Mouse (Mus musculus): Measurements from ENCODE around the gene 2900026A02Rik. TPM values are rescaled to one million over a fixed set of nuclear protein-coding genes. Genes with fewer than 3 reads are reported as not detected.

The 2900026A02Rik gene
- polyA plus RNA-seq, 1 experiment from 2014 or later: 5.3 TPM

DNA sequence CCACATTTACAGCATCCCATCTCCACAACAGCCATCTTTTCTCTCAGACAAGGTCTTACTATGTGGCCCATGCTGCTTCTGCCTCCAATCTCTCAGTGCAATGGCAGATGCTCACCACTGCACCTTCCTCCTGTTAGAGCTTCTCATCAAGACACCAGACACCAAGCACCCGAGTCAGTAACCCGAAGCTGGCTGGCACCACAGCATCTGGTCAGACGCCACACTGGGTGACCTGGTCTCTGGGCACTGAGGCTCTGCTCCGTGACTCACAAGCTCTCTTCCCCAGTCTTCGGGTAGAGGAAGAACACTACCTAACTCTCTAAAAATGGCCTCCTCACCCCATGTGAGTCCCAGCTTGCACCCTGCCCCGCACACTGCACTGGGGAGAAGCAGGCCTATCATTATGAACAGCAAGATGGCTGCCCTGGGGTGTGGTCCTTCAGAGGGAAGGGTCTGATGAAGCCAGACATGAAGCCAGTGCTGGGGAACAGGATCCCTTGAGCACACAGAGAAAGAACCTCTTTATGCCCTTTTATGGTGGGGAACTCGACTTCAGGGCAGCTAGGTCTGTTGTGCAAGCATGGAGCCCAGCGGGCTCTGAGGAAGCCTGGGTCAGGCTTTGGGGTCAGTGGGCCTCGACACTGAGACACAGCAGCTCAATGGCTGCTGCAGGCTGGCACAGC lies 70.0 kb downstream of the 2900026A02Rik start:
- TF ChIP-seq EP300 (optimal IDR thresholded peaks at IDR 0.05): no peak
- TF ChIP-seq CTCF (IDR thresholded peaks at IDR 0.05; ENCODE audit: low read depth): no peak
- H3K9ac ChIP-seq (ENCODE audit: low read length): peak overlapping the region; percentile 31; the same call in 1 of the 2 replicates
- H3K27me3 ChIP-seq (ENCODE audit: control insufficient read depth, insufficient read depth, low read length): no peaks in the 10 kb centered on the region
- no peaks in the 10 kb centered on the region for H3K9me3 ChIP-seq (ENCODE audit: control insufficient read depth, low read length)
- ATAC-seq (ENCODE audit: low FRiP score, low TSS enrichment) (no peak), DNase-seq (ENCODE audit: low spot score) (no peak)
- H3K36me3 ChIP-seq (ENCODE audit: control insufficient read depth, insufficient read depth, low read length): no peaks in the 10 kb centered on the region
- peak overlapping the region; percentile 89 for H3K27ac ChIP-seq (replicated peaks)
- H3K4me1 ChIP-seq (replicated peaks; ENCODE audit: control insufficient read depth, insufficient read depth): peaks cover 7% of the 10 kb centered on the region; the same call in 1 of the 2 replicates
- H3K4me2 ChIP-seq (replicated peaks; ENCODE audit: low read depth): no peak overlapping the region
- no peak overlapping the region for H3K4me3 ChIP-seq (ENCODE audit: low read depth, low read length)
- 47% methylated on average over 9 of the region's 9 CpGs for WGBS

DNA sequence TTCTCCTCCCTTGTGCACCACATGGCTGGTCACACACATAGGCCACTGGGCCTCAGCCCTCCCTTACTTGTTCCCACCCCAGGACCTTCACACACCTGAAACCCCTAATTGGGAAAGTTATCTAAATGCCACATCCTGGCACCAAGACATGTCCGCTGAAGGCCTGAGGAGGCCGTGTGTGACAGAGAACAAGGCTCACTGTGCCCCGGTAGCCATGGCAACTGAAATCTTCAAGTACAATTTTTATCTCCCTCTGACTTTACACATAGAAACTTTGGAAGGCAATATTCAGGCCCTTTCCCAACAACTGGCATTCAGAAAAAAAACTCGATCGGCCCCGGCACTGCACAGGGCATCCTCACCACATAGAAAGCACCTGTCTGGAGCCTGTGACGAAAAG lies 72.0 kb downstream of the 2900026A02Rik start:
- WGBS: 90% methylated on average over 7 of the region's 7 CpGs
- H3K27ac ChIP-seq (replicated peaks): no peak overlapping the region
- DNase-seq (ENCODE audit: low spot score) (no peak), ATAC-seq (ENCODE audit: low FRiP score, low TSS enrichment) (no peak)
- no peaks in the 10 kb centered on the region for H3K27me3 ChIP-seq (ENCODE audit: control insufficient read depth, insufficient read depth, low read length)
- no peak overlapping the region for H3K4me2 ChIP-seq (replicated peaks; ENCODE audit: low read depth)
- no peak for TF ChIP-seq EP300 (optimal IDR thresholded peaks at IDR 0.05)
- TF ChIP-seq CTCF (IDR thresholded peaks at IDR 0.05; ENCODE audit: low read depth): no peak
- H3K4me1 ChIP-seq (replicated peaks; ENCODE audit: control insufficient read depth, insufficient read depth): peaks cover 5% of the 10 kb centered on the region; the same call in 1 of the 2 replicates
- no peak overlapping the region for H3K9ac ChIP-seq (ENCODE audit: low read length)
- H3K4me3 ChIP-seq (ENCODE audit: low read depth, low read length): no peak overlapping the region
- no peaks in the 10 kb centered on the region for H3K9me3 ChIP-seq (ENCODE audit: control insufficient read depth, low read length)
- H3K36me3 ChIP-seq (ENCODE audit: control insufficient read depth, insufficient read depth, low read length): no peaks in the 10 kb centered on the region

DNA sequence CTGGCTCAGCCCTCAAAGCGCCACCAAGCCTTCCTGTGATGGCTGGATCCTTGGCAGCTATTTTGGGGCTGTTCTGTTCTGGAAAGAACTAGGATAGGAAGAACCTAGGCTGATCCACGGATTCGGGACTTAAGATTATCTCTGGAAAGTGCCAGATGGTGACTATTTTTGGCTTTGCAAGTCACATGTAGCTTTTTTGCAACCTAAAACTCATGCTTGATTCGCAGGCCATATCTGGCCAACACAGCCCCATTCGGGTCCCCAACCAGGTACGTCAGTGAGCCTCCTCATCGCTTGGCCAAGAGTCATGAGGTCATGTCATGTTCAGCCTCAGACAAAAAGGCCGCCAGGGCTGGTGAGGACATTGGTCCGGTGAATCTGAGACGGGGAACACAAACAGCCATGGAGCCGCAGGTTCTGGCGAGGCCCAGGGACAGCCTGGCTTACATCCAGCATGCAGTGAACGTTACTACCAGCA lies 73.0 kb downstream of the 2900026A02Rik start:
- no peak overlapping the region for H3K9ac ChIP-seq (ENCODE audit: low read length)
- ATAC-seq (ENCODE audit: low FRiP score, low TSS enrichment) (no peak), DNase-seq (ENCODE audit: low spot score) (no peak)
- peak overlapping the region; percentile 49; the same call in 1 of the 2 replicates for H3K27ac ChIP-seq (replicated peaks)
- no peaks in the 10 kb centered on the region for H3K36me3 ChIP-seq (ENCODE audit: control insufficient read depth, insufficient read depth, low read length)
- 61% methylated on average over 13 of the region's 13 CpGs for WGBS
- peaks cover 5% of the 10 kb centered on the region; the same call in 1 of the 2 replicates for H3K4me1 ChIP-seq (replicated peaks; ENCODE audit: control insufficient read depth, insufficient read depth)
- H3K4me2 ChIP-seq (replicated peaks; ENCODE audit: low read depth): no peak overlapping the region
- H3K9me3 ChIP-seq (ENCODE audit: control insufficient read depth, low read length): no peaks in the 10 kb centered on the region
- no peak for TF ChIP-seq CTCF (IDR thresholded peaks at IDR 0.05; ENCODE audit: low read depth)
- H3K27me3 ChIP-seq (ENCODE audit: control insufficient read depth, insufficient read depth, low read length): no peaks in the 10 kb centered on the region
- H3K4me3 ChIP-seq (ENCODE audit: low read depth, low read length): no peak overlapping the region

DNA sequence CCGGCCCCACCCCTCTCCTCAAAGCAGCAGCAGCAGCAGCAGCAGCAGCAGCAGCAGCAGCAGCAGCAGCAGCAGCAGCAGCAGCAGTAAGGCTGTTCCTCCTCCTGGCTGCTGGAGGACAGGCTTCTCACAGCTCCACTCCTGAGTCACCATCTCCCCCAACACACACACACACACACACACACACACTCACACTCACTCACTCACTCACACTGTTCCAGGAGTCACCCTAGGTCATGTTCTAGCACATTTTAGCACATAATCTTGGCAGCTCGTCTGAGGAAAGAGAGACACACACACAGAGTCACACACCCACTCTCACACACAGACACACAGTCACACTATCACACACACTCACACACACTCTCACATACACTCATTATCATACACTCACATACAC lies 74.4 kb downstream of the 2900026A02Rik start:
- H3K4me2 ChIP-seq (replicated peaks; ENCODE audit: low read depth): no peak overlapping the region
- peaks cover 5% of the 10 kb centered on the region; the same call in 1 of the 2 replicates for H3K4me1 ChIP-seq (replicated peaks; ENCODE audit: control insufficient read depth, insufficient read depth)
- no peaks in the 10 kb centered on the region for H3K36me3 ChIP-seq (ENCODE audit: control insufficient read depth, insufficient read depth, low read length)
- H3K9me3 ChIP-seq (ENCODE audit: control insufficient read depth, low read length): no peaks in the 10 kb centered on the region
- H3K27me3 ChIP-seq (ENCODE audit: control insufficient read depth, insufficient read depth, low read length): no peaks in the 10 kb centered on the region
- TF ChIP-seq CTCF (IDR thresholded peaks at IDR 0.05; ENCODE audit: low read depth) (0 out of 2 replicates have a peak, but pooled peaks have one; percentile 2), EP300 (optimal IDR thresholded peaks at IDR 0.05) (no peak)
- WGBS: 43% methylated on average over 2 of the region's 2 CpGs
- no peak overlapping the region for H3K4me3 ChIP-seq (ENCODE audit: low read depth, low read length)
- no peak overlapping the region for H3K9ac ChIP-seq (ENCODE audit: low read length)
- H3K27ac ChIP-seq (replicated peaks): no peak overlapping the region
- ATAC-seq (ENCODE audit: low FRiP score, low TSS enrichment) (0 out of 2 replicates have a peak, but pooled peaks have one; percentile 27), DNase-seq (ENCODE audit: low spot score) (no peak)

DNA sequence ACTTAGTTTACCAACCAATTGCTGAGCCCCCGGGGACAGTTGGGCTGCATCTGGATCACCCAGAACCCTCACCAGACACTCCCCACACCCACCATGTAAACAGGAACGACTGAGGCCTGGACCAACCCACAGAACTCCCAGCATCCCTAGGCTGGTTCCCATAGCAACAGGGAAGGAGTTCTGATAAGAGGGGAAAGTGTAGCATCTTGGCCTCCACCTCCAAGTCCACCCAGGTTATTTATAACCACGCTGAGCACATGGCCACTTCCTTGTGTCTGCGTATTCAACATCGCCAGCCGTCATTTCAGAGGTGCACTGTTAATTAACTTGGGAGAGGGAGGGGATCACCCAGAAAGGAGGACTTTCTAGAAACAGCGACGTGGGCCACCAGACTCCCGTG lies 75.9 kb downstream of the 2900026A02Rik start:
- H3K4me1 ChIP-seq (replicated peaks; ENCODE audit: control insufficient read depth, insufficient read depth): 0 out of 2 replicates have a peak, but pooled peaks cover 2% of the 10 kb centered on the region
- DNase-seq (ENCODE audit: low spot score): no peak
- H3K4me2 ChIP-seq (replicated peaks; ENCODE audit: low read depth): no peak overlapping the region
- no peak for ATAC-seq (ENCODE audit: low FRiP score, low TSS enrichment)
- H3K9ac ChIP-seq (ENCODE audit: low read length): no peak overlapping the region; the same call in 1 of the 2 replicates
- no peak overlapping the region for H3K4me3 ChIP-seq (ENCODE audit: low read depth, low read length)
- H3K9me3 ChIP-seq (ENCODE audit: control insufficient read depth, low read length): no peaks in the 10 kb centered on the region
- no peaks in the 10 kb centered on the region for H3K36me3 ChIP-seq (ENCODE audit: control insufficient read depth, insufficient read depth, low read length)
- no peaks in the 10 kb centered on the region for H3K27me3 ChIP-seq (ENCODE audit: control insufficient read depth, insufficient read depth, low read length)
- H3K27ac ChIP-seq (replicated peaks): peak overlapping the region; percentile 61
- WGBS: 47% methylated on average over 9 of the region's 9 CpGs
- no peak for TF ChIP-seq CTCF (IDR thresholded peaks at IDR 0.05; ENCODE audit: low read depth)
- TF ChIP-seq EP300 (optimal IDR thresholded peaks at IDR 0.05): no peak

DNA sequence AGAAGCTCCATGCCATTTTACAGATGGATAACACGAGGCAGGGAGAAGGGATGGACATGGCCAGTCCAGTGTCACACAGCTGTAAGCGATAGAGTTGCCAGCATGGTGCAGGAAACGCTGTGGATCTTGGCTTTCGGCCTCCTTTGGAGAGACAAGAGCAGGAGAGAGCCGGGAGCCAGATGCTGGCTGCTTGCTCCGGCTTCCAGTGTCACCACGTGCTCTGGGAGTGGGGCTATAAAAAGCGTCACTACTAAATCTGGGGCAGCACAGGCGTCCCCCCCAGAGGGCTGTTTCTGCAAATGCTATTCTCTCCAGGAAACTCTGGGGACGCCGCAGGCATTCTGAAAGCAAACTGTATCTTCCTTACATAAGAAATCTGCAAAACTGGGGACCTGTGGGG lies 78.5 kb downstream of the 2900026A02Rik start:
- Histone ChIP-seq H3K9ac (ENCODE audit: low read length) (no peak overlapping the region), H3K27me3 (ENCODE audit: control insufficient read depth, insufficient read depth, low read length) (no peaks in the 10 kb centered on the region), H3K4me2 (replicated peaks; ENCODE audit: low read depth) (no peak overlapping the region), H3K4me3 (ENCODE audit: low read depth, low read length) (no peak overlapping the region), H3K27ac (replicated peaks) (no peak overlapping the region), H3K4me1 (replicated peaks; ENCODE audit: control insufficient read depth, insufficient read depth) (no peaks in the 10 kb centered on the region), H3K9me3 (ENCODE audit: control insufficient read depth, low read length) (no peaks in the 10 kb centered on the region), H3K36me3 (ENCODE audit: control insufficient read depth, insufficient read depth, low read length) (no peaks in the 10 kb centered on the region)
- WGBS: 40% methylated on average over 11 of the region's 11 CpGs
- DNase-seq (ENCODE audit: low spot score): no peak
- TF ChIP-seq CTCF (IDR thresholded peaks at IDR 0.05; ENCODE audit: low read depth) (no peak), EP300 (optimal IDR thresholded peaks at IDR 0.05) (no peak)
- ATAC-seq (ENCODE audit: low FRiP score, low TSS enrichment): no peak
